Mouse (Mus musculus): ENCODE data around the gene Mroh8. TPM values are rescaled to one million over a fixed set of nuclear protein-coding genes. Genes with fewer than 3 reads are reported as not detected.

Gene Mroh8
- polyA plus RNA-seq, 1 experiment from 2014 or later: 0.69 TPM

DNA sequence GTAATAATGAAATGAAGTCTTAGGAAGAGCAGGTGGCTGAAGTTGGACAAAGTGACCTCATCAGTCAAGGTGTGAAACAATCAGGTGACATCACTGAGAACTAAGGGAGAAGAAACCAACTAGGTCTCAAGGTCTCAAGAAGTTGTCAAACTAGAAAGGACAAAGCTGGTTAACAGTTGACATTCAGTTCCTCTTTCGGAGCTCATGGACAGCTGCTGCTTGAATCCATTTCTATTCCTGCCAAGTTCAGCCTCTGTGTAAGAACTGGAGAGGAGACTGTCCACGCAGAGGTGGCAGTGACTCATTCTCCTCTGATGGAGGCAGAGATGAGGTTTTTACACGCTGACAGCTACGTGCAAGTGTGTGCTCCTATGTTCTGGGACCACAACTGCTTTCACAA is 92.1 kb downstream of the Mroh8 start:
- H3K36me3 ChIP-seq: peaks cover 63% of the 10 kb centered on the region
- no peaks in the 10 kb centered on the region for H3K4me1 ChIP-seq
- no peak overlapping the region for H3K27ac ChIP-seq (replicated peaks)
- H3K9ac ChIP-seq: no peak overlapping the region
- no peaks in the 10 kb centered on the region for H3K9me3 ChIP-seq (replicated peaks)
- H3K4me2 ChIP-seq (replicated peaks): no peak overlapping the region
- no peak for ATAC-seq (ENCODE audit: insufficient number of reproducible peaks, low FRiP score, low TSS enrichment, low read depth)
- WGBS: 82% methylated on average over 4 of the region's 4 CpGs
- no peak overlapping the region for H3K4me3 ChIP-seq (replicated peaks)
- H3K27me3 ChIP-seq: no peaks in the 10 kb centered on the region

DNA sequence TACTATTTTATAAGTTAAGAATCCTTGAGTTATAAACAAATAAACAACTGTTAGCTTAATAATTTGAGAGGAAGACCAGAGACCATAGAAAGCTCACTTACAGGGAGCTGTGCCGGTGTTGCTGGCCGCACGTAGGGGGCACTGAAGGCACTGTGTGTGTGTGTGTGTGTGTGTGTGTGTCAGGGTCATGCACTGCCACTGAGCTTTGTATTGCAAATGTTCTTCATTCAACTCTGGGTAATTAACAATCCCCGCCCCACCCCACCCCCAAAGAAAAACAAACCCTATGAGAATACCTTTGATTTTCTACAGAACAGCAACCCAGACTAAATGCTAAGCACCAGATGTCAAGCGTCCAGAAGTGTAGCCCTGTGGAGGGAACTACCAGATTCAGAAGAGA is 92.8 kb downstream of the Mroh8 start:
- Histone ChIP-seq H3K9me3 (replicated peaks) (no peaks in the 10 kb centered on the region), H3K4me1 (no peaks in the 10 kb centered on the region), H3K4me3 (replicated peaks) (no peak overlapping the region), H3K4me2 (replicated peaks) (no peak overlapping the region), H3K9ac (no peak overlapping the region), H3K27me3 (no peaks in the 10 kb centered on the region), H3K27ac (replicated peaks) (no peak overlapping the region), H3K36me3 (peaks cover 57% of the 10 kb centered on the region)
- 50% methylated on average over 5 of the region's 5 CpGs for WGBS
- no peak for ATAC-seq (ENCODE audit: insufficient number of reproducible peaks, low FRiP score, low TSS enrichment, low read depth)

DNA sequence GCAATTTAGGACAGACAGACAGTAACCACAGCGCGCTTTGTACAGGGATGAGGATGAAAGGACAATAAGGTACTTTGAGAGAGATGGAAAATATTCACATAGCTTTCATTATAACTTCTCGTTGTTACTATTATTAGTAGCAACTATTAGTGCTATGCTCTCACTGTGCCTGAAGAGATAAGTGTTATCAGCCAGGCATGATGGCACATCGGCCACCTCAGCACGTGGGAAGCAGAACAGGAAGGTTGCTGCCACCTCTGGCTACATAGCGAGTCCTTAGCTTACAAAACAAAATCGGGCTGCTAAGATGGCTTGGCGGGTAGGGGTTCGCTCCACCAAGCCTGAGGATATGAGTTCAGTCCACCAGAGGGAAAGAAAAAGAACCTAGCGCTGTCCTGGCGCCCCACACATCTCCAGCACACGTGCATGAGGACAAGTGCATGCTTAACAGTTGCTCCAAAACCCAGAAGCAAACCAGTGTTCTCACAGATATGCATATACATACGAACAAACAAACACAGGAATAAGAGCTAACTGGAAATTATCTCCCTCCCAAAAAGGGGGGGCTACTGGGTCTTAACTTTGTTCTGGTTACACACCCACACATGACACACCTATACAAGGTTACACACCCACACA is 94.2 kb downstream of the Mroh8 start:
- no peak overlapping the region for H3K27ac ChIP-seq (replicated peaks)
- no peak overlapping the region for H3K4me2 ChIP-seq (replicated peaks)
- H3K9ac ChIP-seq: no peak overlapping the region
- peaks cover 51% of the 10 kb centered on the region for H3K36me3 ChIP-seq
- no peaks in the 10 kb centered on the region for H3K27me3 ChIP-seq
- H3K4me1 ChIP-seq: no peaks in the 10 kb centered on the region
- no peak for ATAC-seq (ENCODE audit: insufficient number of reproducible peaks, low FRiP score, low TSS enrichment, low read depth)
- H3K4me3 ChIP-seq (replicated peaks): no peak overlapping the region
- H3K9me3 ChIP-seq (replicated peaks): no peaks in the 10 kb centered on the region
- WGBS: 88% methylated on average over 13 of the region's 13 CpGs

DNA sequence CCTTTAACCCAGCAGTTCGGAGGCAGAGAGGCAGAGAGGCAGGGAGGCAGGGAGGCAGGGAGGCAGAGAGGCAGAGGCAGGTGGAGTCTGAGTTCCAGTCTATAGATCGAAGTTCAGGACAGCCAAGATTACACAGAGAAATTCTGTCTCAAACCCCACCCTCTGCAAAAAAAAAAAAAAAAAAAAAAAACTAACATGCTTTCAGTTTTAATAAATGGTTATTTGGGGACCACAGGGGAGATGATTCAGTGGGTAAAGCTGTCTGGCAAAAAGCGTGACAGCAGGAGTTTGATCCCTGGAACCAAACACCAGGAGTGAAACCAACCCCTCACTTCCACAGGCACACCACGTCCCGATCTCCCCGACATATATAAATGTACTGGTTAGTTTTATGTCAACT is 101.2 kb downstream of the Mroh8 start:
- peaks cover 47% of the 10 kb centered on the region for H3K36me3 ChIP-seq
- no peaks in the 10 kb centered on the region for H3K4me1 ChIP-seq
- WGBS: 57% methylated on average over 6 of the region's 6 CpGs
- H3K4me3 ChIP-seq (replicated peaks): no peak overlapping the region
- no peak overlapping the region for H3K9ac ChIP-seq
- no peaks in the 10 kb centered on the region for H3K9me3 ChIP-seq (replicated peaks)
- H3K27me3 ChIP-seq: no peaks in the 10 kb centered on the region
- no peak overlapping the region for H3K4me2 ChIP-seq (replicated peaks)
- no peak overlapping the region for H3K27ac ChIP-seq (replicated peaks)
- no peak for ATAC-seq (ENCODE audit: insufficient number of reproducible peaks, low FRiP score, low TSS enrichment, low read depth)

DNA sequence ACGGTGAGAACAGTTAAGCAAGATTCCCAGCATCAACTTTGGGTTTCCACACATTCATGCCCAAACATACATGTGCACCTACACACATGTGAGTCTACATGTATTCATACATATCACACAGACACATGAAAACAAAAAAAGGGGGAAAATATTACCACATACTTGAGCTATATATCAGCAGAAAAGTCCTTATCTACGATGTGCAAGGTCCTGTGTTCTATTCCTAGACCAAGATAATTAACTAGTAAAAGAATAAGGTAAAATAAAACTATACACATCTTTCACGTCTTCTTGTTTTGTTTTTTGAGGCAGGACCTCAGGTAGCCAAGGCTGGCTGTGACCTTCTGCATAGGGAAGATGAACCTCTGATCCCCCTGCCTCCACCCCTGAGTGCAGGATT is 103.1 kb downstream of the Mroh8 start:
- Histone ChIP-seq H3K9me3 (replicated peaks) (no peaks in the 10 kb centered on the region), H3K4me1 (no peaks in the 10 kb centered on the region), H3K4me3 (replicated peaks) (no peak overlapping the region), H3K4me2 (replicated peaks) (no peak overlapping the region), H3K36me3 (peaks cover 37% of the 10 kb centered on the region), H3K9ac (no peak overlapping the region), H3K27me3 (no peaks in the 10 kb centered on the region), H3K27ac (replicated peaks) (no peak overlapping the region)
- WGBS: 80% methylated on average over 3 of the region's 3 CpGs
- ATAC-seq (ENCODE audit: insufficient number of reproducible peaks, low FRiP score, low TSS enrichment, low read depth): no peak

DNA sequence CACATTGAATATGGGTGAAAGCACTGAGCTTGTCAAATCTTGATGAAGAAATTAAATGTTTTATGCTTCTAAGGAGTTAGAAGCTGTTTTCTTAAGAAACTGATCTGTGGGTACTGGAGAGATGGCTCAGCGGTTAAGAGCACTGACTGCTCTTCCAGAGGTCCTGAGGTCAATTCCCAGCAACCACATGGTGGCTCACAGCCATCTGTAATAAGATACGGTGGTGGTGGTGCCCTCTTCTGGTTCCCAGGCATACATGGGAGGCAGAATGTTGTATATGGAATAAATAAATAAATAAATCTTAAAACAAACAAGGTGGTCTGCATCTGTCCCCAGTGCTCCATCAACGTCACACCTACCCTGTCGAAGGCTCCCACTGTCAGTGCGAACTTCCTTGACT is 104.9 kb downstream of the Mroh8 start:
- no peak overlapping the region for H3K4me2 ChIP-seq (replicated peaks)
- no peak overlapping the region for H3K9ac ChIP-seq
- H3K9me3 ChIP-seq (replicated peaks): no peaks in the 10 kb centered on the region
- no peak overlapping the region for H3K27ac ChIP-seq (replicated peaks)
- no peaks in the 10 kb centered on the region for H3K27me3 ChIP-seq
- ATAC-seq (ENCODE audit: insufficient number of reproducible peaks, low FRiP score, low TSS enrichment, low read depth): no peak
- H3K4me1 ChIP-seq: no peaks in the 10 kb centered on the region
- H3K4me3 ChIP-seq (replicated peaks): no peak overlapping the region
- H3K36me3 ChIP-seq: peaks cover 38% of the 10 kb centered on the region
- WGBS: 71% methylated on average over 5 of the region's 5 CpGs

DNA sequence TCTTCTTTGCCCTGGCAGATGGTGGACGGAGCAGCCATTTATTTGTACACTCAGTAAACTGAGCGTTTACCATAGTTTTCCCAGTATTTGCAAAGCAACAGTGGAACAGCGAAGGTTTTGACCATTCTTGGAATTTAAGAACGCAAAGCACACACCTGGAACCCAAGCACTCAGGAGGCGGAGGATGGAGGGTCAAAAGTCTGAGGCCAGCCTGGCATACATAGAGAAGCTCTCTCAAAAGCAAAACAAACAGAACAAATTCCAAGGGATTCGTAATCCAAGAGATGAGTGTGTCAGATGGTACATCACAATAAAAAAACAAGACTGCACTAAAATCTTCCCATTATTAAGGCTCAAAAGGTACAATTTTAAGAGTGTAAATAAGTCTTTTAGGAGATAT is 105.8 kb downstream of the Mroh8 start:
- no peaks in the 10 kb centered on the region for H3K4me1 ChIP-seq
- no peak overlapping the region for H3K4me3 ChIP-seq (replicated peaks)
- no peak overlapping the region for H3K4me2 ChIP-seq (replicated peaks)
- no peaks in the 10 kb centered on the region for H3K9me3 ChIP-seq (replicated peaks)
- 94% methylated on average over 6 of the region's 6 CpGs for WGBS
- H3K9ac ChIP-seq: no peak overlapping the region
- H3K27me3 ChIP-seq: no peaks in the 10 kb centered on the region
- no peak overlapping the region for H3K27ac ChIP-seq (replicated peaks)
- ATAC-seq (ENCODE audit: insufficient number of reproducible peaks, low FRiP score, low TSS enrichment, low read depth): no peak
- peaks cover 43% of the 10 kb centered on the region for H3K36me3 ChIP-seq

DNA sequence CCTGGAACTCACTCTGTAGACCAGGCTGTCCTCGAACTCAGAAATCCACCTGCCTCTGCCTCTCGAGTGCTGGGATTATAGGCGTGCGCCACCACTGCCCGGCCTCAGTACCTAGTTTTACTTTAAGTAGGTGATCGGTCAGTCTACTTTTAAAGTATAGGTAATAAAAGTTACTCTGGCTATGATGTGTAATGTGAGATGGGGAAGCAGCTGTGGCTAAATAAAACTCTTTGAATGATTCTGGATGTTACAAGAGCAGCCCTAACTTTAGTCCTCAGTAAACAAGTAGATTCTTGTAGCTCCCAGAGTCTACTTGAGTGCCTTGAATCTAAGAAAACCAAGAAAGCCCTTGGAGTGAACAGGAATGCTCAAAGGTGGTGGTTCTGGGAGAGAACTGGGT is 106.4 kb downstream of the Mroh8 start:
- WGBS: 90% methylated on average over 6 of the region's 6 CpGs
- ATAC-seq (ENCODE audit: insufficient number of reproducible peaks, low FRiP score, low TSS enrichment, low read depth): no peak
- H3K27ac ChIP-seq (replicated peaks): no peak overlapping the region
- no peaks in the 10 kb centered on the region for H3K4me1 ChIP-seq
- no peak overlapping the region for H3K4me3 ChIP-seq (replicated peaks)
- no peak overlapping the region for H3K9ac ChIP-seq
- no peak overlapping the region for H3K4me2 ChIP-seq (replicated peaks)
- no peaks in the 10 kb centered on the region for H3K9me3 ChIP-seq (replicated peaks)
- H3K27me3 ChIP-seq: no peaks in the 10 kb centered on the region
- peaks cover 46% of the 10 kb centered on the region for H3K36me3 ChIP-seq

DNA sequence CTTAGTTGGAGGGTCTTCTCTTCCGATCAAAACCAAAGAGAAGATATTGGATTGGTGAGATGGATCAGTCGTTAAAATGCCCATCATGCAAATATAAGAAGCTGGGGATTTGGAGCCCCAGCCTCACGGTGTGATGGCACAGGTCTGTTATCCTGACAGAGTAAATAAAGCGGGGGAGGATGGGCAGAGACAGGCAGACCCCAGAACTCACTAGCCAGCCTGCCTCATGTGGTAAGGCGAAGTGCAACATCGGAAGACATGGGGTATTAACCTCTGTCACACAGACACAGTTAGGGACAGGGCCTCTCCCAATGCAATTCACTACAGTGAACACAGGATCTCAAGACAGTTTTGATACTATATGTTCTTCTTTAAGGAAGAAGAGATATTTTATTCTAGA is 108.7 kb downstream of the Mroh8 start:
- ATAC-seq (ENCODE audit: insufficient number of reproducible peaks, low FRiP score, low TSS enrichment, low read depth): no peak
- H3K9me3 ChIP-seq (replicated peaks): no peaks in the 10 kb centered on the region
- 68% methylated on average over 6 of the region's 6 CpGs for WGBS
- H3K27me3 ChIP-seq: no peaks in the 10 kb centered on the region
- H3K9ac ChIP-seq: no peak overlapping the region
- no peaks in the 10 kb centered on the region for H3K4me1 ChIP-seq
- no peak overlapping the region for H3K27ac ChIP-seq (replicated peaks)
- H3K36me3 ChIP-seq: peaks cover 46% of the 10 kb centered on the region
- no peak overlapping the region for H3K4me3 ChIP-seq (replicated peaks)
- H3K4me2 ChIP-seq (replicated peaks): no peak overlapping the region

DNA sequence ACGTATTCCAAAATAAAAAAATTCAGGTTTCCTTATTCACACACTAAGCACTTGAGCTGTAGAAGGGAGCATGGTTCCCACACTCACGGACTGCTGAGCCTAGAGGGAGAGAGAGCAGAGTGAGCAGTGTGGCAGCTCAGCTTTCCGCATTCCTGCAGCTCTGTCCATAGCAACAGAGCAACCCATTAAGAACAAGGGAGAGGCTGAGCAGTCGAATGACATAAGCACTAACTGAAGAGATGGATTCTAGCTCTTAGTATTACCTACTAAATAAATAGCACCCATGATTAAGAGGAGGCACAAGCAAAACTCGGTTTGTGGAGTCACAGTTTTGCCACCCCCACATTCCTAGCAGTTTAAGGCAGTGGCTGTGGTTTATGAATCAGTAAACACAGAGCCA is 109.2 kb downstream of the Mroh8 start:
- no peaks in the 10 kb centered on the region for H3K9me3 ChIP-seq (replicated peaks)
- no peak for ATAC-seq (ENCODE audit: insufficient number of reproducible peaks, low FRiP score, low TSS enrichment, low read depth)
- H3K36me3 ChIP-seq: peaks cover 42% of the 10 kb centered on the region
- no peak overlapping the region for H3K9ac ChIP-seq
- H3K4me3 ChIP-seq (replicated peaks): no peak overlapping the region
- H3K27me3 ChIP-seq: no peaks in the 10 kb centered on the region
- no peak overlapping the region for H3K27ac ChIP-seq (replicated peaks)
- H3K4me2 ChIP-seq (replicated peaks): no peak overlapping the region
- 47% methylated on average over 5 of the region's 5 CpGs for WGBS
- H3K4me1 ChIP-seq: no peaks in the 10 kb centered on the region

DNA sequence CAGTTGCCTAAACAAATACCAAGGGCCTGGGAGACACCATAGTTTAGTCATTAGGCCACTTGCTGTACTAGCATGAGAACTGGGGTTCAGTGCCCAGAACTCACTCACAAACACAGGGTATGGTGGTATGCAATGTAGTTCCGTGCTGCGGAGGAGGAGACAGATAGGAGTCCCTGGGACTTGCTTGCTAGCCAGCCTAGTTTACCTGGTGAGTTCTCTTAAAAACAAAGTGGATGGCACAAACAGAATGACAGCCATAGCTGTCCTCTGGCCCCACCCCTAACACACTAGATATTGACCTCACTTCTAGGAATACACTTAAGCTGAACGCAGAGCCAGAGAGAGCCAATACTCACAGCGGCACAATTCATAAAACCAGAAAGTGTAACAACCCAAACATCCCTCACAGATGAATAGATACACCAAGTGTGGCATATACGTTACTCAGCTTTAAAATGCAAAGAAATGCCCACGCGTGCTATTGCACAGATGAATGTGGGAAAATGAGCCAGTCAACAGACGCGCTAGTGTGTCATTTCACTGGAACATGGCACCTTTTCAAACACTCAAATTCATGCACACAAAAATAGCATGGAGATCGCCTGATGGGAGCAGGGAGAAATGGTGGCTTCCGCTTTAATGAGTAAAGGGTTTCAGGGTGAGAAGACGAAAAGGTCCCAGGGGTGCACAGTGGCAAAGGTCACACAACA is 112.8 kb downstream of the Mroh8 start:
- Histone ChIP-seq H3K27me3 (no peaks in the 10 kb centered on the region), H3K27ac (replicated peaks) (no peak overlapping the region), H3K4me2 (replicated peaks) (no peak overlapping the region), H3K4me3 (replicated peaks) (no peak overlapping the region), H3K36me3 (peaks cover 41% of the 10 kb centered on the region), H3K4me1 (no peaks in the 10 kb centered on the region), H3K9me3 (replicated peaks) (no peaks in the 10 kb centered on the region), H3K9ac (no peak overlapping the region)
- 93% methylated on average over 12 of the region's 12 CpGs for WGBS
- ATAC-seq (ENCODE audit: insufficient number of reproducible peaks, low FRiP score, low TSS enrichment, low read depth): no peak
